Mouse (Mus musculus) thymus, postnatal 4 days (tissue): ENCODE data around the gene Frmd4b.

Experiments
- DNase-seq: peaks from one replicate; pipeline ENCODE4 v3.0.0; 2021

Frmd4b gene

DNA sequence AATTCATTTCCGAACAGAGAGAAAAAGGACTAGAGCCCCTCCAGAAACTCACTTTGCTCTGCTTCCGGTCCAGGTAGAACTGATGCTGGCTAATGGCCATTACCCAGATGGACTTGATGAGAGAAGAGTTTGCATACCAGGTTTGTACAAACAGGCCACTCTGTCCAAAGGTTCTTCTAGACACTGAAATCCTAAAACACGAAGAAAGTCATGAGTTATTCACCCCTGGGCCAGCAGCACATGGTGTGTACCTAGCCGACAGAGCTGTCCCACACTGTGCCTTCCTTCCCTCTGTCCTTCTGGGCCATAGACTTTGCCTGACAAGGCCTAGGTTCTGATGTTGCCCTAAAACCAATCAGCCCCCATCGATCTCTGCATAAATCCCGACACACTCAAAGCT is 308.8 kb downstream of the Frmd4b start:
- no peak for DNase-seq

DNA sequence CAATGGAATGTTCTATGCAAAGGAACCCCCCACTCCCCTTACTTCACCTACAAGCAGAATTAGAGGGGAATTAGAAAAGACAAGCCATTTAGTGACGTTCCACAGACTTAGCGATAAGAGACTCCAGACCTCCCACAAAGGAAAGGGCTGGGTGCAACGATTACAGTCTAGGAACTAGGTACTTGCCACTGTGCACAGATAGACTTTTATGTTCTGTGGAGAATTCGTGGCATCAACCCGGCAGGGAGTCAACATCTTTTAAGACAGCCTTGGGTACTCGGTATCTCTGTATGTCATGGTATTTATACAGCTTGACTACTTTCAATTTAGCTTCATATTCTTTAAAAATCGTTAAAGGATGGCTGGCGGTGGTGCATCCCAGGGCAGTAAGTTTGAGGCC is 310.1 kb downstream of the Frmd4b start:
- no peak for DNase-seq

DNA sequence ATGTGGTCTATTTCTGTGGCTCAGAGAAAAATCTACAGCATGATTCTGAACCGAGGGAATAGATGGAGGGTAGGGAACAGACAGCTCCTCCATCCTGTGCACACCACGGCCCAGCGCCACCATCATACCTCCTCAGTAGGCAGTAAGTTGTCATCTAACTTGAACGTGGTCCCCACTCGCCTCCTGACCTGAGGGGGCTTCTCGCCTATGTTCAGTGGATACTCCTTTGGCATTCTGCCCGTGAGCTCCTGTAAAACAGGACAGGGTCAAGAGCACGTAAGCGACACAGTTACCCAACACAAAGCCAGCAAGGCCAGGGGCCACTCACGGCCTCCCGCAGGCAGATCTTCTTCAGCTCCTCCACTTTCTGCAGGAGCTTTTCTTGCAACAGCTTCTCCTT is 311.0 kb downstream of the Frmd4b start:
- no peak for DNase-seq

DNA sequence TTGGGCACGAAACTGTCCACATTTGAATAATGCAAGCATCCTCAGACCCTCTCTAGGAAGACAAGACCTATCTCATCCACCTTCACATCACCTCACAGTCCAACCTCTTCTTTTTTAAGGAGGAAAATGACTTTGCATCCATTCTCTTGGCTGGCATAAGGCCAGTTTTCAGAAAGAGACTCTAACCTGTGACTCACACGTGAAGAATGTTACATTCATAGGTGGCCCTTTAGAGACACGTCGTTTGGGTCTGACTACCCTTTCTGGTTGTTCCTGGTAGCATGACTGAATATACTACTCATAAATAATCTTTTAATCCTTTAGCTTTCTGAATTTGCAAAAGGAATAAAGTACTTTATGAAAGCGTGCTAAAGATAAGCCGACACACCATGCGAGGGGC is 311.9 kb downstream of the Frmd4b start:
- DNase-seq: no peak

DNA sequence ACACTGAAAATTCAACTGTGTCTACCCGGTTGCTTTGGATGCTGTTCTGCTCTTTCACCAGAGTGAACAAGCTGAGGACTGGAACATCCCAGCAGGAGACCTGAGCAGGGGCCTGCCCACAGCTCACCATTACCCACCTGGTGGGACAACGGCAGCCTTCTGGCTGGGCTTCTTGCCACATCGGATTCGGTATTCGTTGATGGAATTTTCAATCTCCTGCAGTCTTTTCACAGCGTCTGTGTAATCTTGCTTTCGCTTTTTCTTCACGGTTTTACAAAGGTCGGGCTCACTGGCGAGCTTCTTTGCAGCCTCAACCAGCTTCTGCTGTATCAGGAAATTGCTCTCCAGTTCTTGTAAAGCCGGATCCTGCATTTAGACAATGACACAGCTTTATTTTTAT is 312.3 kb downstream of the Frmd4b start:
- DNase-seq: no peak

DNA sequence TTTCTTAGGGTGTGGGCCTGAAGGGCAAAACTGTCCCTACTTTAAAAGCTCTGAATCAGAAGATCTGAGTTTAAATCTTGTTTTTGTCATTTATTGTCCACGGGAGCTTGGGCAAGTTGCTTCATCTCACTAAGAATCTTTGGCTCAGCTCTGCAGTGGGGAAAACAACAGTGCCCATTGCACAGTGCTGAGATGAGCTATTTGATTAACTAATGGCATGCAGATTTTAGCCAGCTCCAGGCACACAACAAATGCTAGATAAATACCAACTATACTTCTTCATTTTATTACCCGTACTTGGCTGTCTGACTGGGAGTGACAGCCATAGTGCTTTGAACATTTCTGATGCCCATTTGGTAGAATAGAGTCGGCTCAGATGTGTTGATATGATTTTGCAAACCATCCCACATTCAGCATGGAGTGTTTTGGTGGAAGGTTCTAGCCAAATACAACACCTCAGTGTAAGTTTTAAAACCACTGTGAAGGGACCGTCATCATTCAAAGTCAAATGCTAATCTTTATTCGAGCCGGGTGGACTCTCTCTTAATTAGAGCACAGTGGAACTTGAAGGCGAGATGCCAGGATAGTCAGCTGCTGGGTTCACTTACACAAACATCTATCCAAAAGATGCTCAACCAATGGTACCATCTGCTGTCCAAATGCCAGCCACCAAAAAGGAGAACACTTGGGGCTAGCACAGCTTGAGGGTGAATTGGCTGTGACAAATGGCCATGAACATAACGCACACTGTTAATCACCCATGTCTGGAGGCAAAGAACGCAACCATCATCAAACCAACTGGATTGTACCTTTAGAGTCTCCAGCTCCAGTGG is 313.8 kb downstream of the Frmd4b start:
- DNase-seq: no peak

DNA sequence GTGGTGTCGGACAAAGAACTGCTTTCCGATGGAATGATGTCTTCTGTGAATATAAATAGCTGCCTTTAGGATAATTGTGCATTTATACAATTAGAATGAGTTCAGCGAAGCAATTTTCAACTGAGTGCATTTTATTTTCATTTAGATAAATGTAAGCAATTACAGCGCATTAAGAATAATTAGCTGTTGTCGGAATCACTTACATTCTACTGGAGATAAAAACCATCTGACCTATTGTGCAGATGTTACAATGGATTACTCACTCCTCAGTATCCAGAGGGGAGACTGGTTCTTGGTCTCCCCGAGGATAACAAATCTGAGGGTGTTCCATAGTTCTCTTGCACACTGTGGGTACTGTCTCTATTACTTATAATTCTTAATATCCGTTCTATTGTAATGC is 315.0 kb downstream of the Frmd4b start:
- DNase-seq: no peak

DNA sequence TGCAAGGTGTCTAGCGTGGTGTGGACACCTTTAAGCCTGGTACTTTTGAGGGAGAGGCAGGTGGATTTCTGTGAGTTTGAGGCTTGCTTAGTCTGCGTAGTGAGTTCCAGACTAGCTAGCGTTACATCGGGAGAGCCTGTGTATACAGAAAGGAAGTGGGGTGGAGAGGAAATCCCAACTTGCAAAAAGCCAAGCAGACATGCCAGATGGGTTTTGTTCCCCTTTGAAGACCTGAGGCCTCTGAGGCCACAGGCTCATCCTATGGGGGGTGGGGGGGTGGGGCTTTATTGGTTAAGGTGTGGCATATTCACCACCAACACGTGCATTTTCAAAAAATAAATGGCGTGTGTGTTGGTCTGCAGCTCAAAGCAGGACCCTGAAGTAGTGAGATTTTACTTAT is 316.7 kb downstream of the Frmd4b start:
- no peak for DNase-seq

DNA sequence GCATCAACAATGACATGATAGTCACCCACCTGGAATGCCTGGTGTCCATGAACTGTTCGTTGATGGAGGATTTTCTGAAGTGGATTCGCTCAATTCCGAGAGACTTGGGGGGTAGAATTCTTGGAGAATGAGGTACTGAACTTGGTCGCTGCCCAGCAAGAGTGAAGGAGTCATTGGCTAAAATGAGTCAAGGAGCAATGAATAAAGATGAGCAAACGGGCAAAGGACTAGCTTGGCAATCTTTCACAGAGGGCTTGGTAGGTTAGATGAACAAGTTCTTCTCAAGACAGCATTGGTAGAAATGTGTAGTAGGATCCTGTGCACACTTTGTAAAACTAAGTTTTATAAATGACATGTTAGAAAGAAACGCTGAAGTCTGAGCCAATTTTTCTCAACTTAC is 317.2 kb downstream of the Frmd4b start:
- DNase-seq: no peak

DNA sequence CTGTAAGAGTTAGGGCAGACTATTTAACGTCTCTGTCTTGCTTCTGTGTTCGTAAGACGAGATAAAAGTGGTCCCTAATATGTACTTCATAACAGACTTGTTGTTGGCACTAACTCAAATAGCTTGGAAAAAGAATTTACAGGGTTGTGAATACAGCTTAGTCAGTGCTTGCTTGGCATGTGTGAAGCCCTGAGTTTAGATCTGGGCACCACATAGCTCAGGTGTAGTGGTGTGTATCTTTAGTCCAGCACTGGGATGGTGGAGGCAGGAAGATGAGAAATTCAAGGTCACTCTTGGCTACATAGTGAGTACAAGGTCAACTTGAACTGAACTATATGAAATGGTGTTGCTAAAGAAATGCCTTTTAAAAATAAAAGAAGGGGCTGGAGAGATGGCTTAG is 320.2 kb downstream of the Frmd4b start:
- DNase-seq: no peak

DNA sequence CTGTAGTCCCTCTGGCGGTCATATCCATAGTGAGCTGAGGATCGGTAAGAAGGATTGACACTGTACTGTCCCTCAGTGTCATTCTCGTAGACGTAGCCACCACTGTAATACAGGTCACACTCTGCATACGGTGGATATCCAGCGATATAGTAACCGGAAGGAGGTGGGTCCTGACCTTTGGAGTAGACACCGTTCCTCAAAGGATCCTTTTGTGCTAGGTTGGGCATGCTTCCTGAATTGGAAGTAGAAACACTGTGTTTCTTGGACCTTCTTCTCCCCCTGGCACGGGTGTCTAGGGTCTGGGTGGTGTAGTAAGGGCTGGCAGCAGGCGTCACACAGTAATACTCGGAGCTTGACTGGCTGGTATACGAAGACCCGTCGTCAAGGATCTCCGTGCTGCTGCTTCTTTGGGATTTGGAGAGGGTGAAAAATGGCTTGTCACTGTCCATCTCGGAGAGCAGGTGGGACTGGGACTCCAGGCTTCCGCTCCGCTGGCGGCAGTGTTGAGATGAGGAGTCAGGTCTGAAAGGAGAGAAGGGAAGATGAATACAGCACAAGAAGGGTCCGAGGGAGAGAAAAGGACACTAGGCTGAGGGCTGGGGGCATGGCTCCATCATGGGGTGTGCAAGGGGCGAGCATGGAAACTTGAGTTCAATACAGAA is 321.3 kb downstream of the Frmd4b start:
- DNase-seq: no peak

DNA sequence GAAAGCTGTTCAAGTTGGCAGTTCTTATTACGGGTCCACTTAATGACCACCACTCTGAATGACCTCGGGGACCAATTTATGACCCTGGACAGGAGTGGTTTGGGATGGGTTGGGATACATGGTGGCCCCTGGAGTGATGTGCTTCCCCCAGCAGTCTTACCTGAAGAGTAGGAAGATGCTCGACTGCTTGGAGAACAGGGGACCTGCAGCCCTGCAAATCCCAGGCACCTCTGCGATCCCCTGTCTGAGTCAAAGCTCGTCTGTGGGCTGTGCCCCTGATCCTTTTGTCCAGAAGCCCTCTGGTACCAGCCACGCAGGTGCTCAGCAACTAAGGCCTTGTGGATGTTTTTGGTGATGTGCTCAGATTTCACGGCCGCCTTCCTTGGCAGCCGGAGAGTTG is 321.9 kb downstream of the Frmd4b start:
- DNase-seq: no peak

DNA sequence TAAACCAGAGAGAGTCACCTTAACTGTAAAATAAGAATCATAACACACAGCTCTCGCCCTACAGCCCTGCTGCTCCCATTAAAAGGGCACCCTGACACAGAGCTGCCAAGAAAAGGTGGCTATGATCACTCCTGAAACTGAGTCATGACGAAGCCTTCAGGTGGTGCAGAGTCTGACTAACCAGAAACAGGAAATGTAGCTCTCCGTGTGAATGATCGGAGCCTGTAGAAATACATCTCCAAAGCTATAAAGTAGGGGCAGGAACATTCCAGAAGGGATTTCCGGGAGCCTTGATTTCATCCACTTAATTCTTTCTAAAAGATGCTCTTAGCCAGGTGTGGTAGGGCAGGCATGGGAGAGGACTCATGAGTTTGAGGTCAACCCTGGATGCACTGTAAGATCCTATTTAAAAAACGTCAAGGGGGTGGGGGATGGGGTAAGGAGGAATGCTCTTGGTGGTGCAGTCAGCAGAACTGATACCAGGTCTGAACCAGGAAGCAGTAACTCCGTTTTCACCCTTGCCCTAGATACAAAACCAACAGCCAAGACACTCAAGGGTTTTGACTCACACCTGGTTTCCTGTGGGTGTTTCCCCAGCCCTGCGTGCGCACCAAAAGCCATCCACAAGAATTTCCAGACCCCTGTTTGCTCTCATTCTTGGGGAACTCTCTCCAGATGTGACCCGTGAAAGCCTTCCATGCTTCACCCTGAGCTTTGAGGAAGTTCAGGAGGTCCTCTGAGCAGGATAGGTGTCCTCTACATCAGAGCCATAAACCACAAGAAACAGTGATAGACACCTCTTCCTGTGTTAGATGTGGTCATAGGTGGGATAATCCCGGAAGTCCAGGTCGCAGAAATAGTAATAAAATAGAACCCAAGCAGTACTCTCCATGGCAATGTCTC is 323.4 kb downstream of the Frmd4b start:
- peak; percentile 67 for DNase-seq

DNA sequence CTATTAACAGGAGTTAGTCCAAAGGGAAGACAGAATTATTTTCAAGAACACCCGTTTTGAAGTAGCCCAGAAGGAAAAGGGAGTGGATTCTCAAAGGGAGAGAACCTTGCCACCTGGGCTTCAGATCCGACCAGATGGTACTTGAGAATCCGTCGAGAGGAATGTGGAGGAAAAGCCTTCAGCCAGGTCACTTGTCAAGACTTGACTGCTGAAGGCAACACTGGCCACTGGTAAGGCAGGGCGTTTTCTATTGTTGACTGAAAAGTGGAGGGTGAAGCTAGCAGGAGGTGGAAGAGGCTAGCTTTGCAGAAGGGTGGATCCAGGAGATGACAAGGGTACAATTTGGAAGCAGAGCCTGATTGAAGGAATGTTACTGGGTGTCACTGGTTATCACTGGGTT is 324.4 kb downstream of the Frmd4b start:
- no peak for DNase-seq

DNA sequence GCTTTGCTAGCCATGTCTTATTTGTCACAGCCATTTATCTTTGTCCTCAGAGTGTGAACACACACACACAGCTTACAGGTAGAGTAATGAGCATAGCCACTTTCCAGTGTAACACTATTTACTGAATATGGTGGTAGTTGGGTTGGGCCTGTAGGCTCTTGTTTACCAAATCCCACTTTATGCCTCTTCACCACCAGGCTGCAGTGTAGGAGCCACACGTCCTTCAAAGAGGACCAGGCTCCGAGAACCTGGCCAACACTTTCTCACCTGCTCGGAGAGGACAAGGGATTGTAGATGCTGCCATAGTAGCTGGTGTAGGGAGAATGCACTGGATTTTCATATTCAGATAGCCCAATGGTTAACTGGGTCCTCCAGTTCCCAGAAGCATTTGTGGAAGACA is 325.2 kb downstream of the Frmd4b start:
- DNase-seq: no peak

DNA sequence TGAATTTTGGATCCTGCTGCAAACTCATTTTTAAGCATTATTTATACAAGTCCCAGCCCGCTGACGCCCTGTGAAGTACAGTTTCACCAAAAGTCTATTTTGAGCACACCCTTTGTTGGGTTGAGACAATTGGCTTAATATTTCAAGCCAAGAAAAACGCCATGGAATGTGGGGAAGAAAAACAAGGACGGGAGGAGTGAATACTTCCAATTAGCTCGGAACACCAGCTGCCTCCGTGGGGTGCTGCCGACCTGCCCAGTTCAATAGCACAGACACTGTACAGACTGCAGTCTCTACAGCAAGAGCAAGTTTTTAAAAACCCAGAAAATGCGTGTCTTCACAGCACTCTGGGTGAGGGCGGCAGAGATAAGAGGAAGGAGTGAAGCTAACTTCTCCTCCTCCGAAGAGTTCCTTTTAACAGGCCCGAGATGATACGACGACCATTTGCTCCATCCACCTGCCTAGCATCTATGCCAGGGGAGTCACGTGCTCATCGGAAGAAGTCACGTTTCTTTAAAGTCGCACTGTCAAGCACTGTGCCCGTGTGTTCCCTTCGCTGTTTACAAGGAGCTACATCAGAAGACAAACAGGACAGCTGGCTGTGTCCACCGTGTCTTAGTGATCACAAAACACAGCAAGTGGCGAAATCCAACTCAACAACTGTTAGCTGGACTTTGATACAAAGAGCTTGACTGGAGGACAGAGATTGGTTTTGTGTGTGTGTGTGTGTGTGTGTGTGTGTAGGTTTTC is 326.0 kb downstream of the Frmd4b start:
- no peak for DNase-seq

DNA sequence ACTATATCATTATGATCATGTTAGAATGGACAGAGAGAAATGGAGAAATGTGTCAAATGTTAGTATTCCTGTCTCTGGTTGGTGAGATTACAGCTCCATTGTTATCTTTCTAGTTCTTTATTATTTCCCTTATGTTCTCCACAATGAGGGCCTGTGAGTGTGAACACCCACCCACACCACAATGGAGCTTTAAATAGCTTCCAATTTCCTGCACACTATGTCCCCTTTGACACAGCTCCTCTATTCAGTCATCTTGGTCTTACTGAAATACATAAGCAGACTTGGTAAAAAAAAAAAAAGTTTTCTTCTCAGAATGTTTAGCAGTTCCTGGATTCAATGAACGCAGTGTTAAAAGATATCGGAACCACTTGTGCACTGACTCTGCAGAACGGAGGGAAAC is 326.7 kb downstream of the Frmd4b start:
- no peak for DNase-seq

DNA sequence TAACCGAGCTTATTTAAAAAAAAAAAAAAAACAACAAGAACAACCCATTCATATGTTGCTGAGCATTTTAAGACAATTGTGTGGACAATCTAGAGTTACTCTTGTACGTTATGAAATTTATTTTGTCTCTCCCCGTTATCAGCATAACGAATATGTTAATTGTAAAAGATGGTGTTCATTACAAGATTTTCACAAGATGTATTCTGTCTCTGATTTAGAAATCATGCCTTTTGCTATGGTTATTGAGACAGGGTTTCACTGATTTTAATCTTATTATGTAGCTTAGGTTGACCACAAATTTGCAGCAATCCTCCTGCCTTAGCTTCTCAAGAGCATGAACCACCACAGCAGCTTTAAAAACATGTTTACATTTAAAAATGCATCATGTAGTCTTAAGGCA is 327.5 kb downstream of the Frmd4b start:
- no peak for DNase-seq

DNA sequence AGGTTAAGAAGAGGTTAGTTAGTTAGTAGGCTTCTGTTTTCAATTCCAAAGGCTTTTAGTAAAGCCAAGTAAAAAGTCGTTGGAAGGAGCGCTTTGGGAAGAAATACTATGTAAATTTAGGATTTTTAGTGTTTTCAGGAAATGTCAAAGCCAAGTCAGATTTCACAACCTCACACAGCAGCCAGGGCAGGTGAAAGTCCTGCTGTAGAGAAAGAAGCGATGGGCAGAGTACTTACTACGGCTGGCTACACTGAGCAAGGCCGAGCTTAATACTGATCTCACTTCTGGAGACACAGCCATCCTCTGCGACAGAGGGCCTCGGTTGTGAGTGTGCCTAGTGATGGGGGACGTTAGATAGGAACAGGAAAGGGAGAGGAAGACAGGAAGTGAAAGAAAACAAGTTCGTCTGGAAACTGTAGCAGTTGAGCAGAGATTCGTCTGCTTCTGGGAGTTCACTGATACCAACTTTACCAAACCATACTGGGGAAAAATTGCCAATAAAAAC is 328.0 kb downstream of the Frmd4b start:
- DNase-seq: no peak

DNA sequence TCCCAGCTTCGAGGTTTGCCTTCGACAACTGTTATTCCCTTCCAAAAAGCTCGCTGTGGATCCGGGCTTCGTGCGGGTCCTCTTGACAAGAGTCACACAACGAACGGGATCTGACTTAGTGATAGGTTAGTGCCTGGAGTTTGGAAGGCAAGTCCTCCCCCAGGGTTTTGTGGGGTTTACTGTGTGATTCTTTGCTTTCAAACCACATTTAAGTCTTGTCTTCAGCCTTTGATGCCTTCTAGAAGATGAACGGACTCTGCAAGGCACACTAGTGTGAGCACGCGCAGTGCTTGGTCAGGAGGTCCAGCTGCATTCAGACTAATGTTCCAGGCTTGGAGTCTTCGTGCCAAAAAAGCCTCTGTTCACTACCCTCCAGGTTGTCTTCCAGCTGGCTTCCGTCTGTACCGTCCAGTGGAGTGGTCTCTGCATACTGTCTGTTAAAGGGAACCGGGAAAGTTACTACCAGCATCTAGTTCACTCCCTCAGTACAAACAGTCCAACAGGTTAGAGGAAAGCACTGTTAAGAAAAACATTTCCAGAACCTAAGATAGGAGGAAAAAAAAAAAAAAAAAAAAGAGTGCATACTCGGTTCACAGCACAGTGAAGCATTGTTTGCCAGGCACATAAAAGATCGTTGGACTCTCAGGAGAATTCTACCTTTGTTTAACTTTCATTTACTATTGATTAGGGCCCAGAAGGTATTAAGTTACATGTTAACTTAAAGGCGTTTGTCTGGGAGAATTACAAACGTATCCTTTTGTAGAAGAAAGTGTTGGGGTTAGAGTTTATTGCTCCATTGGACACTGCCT is 329.1 kb downstream of the Frmd4b start:
- no peak for DNase-seq

DNA sequence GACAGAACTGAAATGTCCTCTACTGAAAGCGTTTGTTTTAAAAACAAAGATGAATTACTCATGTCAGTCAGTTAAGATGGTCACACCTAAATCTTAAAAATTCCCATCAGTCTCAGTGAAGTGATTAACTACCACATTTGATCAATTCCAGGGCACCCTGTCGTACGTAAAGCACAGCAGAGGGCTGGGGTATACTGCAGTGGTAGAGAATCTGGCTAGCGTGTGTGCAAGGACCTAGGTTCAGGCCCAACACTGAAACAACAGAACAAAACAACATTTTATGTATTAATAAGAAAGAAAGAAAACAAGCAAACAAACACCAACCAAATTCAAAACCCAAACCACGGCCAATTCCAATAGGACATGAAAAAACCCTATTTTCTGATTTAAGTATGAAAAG is 331.0 kb downstream of the Frmd4b start:
- DNase-seq: no peak

DNA sequence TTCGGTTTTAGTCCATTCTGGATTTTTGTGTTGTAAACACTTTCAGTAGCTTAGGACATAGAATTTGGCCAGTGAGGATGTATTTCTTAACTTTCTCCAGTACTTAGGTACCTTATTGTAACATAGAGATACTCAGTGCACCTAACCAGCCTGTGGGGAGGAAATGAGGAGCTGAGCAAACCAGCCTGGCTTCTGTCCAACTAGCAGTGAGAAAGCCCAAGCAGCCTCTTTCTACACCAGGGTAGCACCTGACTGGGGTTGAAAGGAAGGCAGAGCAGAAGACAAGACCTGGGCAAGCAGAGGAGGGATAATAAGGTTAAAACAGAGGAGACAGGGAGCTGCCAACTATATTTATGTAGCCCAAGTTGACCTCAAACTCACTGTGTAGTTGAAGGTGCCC is 333.7 kb downstream of the Frmd4b start:
- DNase-seq: no peak
